Mouse (Mus musculus) monocyte, adult 5-6 weeks (primary cell): ENCODE results near the gene Olfr967. TPM values are rescaled to one million over a fixed set of nuclear protein-coding genes. Genes with fewer than 3 reads are reported as not detected.
"Not testable (repeated sequence)": the region's sequence is repeated elsewhere in the genome, so short reads cannot be mapped to it uniquely, and the experiment has no call there.

ENCODE experiments used
- ATAC-seq: fragments of 153-309, 156-312 bp; replicated peaks from 2 replicates; pipeline ENCODE4 v1.8.0; 2017; ENCODE audit warnings: mild to moderate bottlenecking; ENCODE audit not compliant: low TSS enrichment, insufficient number of reproducible peaks, severe bottlenecking, poor library complexity, low FRiP score
- total RNA-seq: library from RNA; stranded (forward); fragments of 200-1000, 200-491, 200-594 nt; gene quantifications from 3 replicates; pipeline ENCODE4 v1.2.3, GENCODE M21; 2017

Gene Olfr967
- 1.1 TPM in 1 of 3 replicates, not detected in the others for total RNA-seq

DNA sequence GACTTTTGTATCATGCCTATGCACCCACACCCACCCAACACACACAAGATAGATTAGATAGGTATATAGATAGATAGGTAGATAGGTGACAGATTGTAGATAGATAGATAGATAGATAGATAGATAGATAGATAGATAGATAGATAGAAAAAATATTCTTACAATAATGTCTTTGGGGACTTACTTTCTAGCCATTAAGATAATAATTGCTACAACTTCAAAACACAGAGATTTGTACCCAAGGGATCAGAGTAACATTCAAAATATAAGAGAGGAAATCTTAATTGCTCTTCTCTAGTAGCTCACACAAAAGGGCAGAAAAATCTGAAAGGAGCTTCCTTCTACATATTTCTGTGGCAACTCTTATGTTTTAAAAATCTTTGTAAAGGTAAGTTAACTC is at the start of gene Olfr967:
Gene Olfr967, plus strand, starts transcription at position 301 of the 400 bp plus-strand sequence.
- no peak for ATAC-seq

DNA sequence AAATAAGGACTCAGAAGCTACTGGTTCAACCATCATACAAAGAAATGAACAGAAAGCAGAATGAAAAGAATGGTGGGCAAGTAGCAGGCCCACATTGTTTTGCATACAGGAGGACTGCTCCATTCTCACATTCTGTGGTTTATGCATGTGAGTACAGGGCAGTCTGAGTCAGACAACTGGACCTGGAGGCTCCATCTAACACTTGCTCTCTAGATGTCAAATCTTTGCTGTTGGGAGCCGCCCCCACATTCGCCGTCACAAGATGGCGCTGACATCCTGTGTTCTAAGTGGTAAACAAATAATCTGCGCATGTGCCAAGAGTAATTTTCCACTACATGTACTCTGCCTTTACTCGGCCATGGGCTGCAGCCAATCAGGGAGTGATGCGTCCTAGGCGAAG is 44.9 kb upstream of the Olfr967 start:
- not testable (repeated sequence) for ATAC-seq

DNA sequence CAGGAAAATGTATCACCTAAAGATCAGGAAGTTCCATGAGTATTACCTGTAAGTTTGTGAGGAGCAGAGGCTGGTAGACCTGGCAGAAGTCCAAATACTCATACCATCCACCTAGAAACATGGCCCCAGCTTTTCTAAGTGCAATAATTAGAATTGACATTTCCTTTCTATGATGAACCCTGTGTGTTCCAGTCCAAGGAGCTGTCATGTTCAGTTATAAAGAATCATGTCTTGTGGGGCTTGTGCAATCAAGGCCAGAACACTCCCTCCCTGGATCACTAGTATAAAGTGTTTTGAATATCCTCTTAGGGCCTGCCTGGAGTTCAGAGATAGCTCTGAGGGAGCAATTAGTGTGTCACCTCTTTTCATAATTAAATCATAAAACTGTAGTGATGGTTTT is 39.0 kb upstream of the Olfr967 start, which contains the start of gene Olfr149:
Gene Olfr149, minus strand, starts transcription at position 101 of the 400 bp plus-strand sequence.
- ATAC-seq: no peak

DNA sequence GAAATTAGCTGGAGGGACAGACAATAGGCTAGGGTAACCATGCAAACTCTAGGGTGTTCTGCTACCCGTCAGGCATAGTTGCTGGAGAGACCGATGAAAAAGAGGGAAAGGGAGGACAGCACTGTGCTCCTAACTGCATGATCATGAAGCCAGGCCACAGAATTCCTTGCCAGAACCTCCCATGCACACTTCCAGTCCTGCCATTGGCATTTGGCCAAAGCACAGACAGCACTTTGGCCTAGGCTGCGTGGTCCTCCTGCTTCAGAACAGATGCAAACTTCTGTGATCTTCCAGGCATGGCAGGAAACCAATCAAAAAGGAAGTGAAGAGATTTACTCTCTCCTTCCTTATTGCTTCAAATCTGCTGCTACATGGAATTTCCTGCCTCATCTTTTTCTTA is 37.1 kb upstream of the Olfr967 start:
- ATAC-seq: no peak

DNA sequence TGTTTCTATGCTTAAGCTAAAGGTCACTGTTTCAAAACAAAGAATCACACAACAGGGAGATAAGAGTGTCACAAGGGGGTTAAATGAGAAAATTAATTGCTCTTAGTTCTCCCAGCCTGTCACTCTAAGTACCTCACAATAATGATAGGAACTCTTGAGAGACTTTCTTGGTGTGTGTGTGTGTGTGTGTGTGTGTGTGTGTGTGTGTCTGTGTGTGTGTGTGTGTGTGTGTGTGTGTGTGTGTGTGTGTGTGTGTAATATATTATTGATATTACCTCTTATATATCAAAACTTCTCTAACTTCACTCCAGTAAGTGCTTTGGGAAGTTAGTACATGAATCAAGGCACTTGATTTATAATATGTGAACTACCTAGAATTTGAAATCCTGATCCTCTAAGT is 35.0 kb upstream of the Olfr967 start, which contains the start of gene Olfr965:
Gene Olfr965, plus strand, starts transcription at position 301 of the 400 bp plus-strand sequence.
- ATAC-seq: no peak

DNA sequence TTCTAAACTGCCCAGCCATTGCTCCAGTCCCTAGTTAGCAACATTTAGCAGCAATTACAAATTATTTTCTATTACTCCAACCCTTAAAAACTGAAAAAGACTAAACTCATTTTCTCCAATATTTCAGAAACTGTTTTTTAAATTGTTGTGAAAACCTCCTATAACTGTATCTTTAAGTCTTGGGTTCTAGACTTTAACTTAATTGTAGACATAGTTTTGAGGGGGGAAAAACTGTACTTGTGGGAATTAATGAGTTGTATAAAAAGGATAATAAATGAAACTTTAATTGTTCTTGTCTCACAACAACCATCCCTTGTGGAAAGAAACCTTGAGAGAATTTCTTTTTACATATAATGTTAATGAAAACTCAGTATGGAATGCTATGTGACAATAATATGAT is 15.4 kb upstream of the Olfr967 start, which contains the start of gene Olfr150:
Gene Olfr150, plus strand, starts transcription at position 301 of the 400 bp plus-strand sequence.
- ATAC-seq: no peak

DNA sequence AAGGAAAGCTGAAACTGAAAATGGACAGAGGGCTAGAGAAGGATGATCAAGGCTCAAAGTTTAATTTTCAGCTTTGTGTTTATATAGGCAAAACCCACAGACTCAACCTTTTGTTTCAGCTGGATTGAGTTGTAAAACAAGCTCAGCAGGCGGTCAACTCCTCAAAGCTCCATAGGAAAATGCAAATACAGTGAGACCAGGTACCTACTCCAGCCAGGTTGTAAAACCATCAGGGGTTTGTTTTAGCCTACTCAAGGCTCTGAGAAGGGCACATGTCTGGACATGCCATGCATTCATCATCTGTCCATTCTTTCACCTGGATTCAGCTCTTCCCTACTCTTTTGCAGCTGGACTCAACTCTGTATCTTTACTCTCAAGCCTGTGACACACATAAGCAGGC is 5.3 kb upstream of the Olfr967 start:
- ATAC-seq: no peak

DNA sequence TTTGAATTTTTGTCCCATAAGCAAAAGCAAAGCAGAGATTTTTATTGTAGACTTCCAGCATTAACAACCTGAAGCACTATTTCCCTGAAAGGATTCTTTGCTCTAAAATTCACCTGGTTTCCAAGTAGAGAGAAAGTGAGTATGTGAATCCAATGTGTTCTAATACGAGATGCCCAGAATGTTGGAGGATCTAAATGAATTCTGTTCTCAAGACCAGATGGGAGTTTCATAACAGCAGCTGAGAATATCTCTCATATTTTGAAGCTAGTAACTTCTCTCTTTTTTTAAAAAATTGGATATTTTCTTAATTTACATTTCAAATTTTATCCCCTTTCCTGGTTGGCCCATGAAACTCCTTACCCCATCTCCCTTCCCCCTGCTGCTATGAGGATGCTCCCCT is 379 bp downstream of the Olfr967 start:
- no peak for ATAC-seq

DNA sequence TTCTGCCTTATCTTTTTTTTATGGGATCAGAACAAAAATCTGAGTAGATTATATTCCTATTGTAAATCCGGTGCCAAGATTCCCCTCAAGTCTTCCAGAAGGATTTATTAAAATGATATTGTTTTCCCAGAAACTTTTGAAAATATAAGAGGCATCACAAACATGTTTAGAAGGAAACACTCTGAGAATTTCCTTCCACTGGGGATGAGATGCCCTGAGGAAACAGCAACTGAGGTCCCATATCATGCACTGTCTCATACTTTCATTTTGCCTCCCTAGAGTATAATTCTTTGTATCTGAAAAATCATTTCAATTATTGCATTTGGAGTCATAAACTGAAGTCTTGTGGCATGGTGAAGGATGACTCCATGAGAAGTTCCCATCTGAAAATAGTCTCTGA is 37.1 kb downstream of the Olfr967 start, which contains the start of gene Olfr968:
Gene Olfr968, minus strand, starts transcription at position 101 of the 400 bp plus-strand sequence.
- no peak for ATAC-seq

DNA sequence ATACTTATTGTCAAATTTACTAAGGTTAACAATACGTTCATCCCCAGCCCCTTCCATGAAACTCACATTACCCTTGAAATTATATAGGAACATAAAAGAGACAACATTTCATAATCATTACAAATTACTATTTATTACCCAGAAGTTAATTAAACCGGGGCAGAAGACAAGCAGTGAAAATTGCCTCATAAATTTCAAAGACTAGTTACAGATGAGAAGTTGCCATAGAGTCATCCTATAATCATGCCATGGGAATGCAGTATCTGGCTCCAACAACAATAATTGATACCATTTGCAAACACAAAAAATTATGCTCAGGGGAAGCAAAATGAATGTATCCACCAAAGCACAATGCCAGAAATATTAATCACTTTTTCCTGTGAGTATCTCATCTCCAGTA is 44.5 kb downstream of the Olfr967 start, which contains the start of gene Olfr969:
Gene Olfr969, plus strand, starts transcription at position 388 of the 400 bp plus-strand sequence.
- ATAC-seq: no peak

Other genes with a start within 250 kb of the Olfr967 start
- not detected in 3 replicates for gene Olfr957, start 230.4 kb upstream of the Olfr967 start, total RNA-seq
- gene Olfr958, start 192.2 kb upstream of the Olfr967 start, total RNA-seq: not detected in 3 replicates
- not detected in 3 replicates for gene Olfr959, start 170.7 kb upstream of the Olfr967 start, total RNA-seq
- gene AW551984, start 141.8 kb upstream of the Olfr967 start, total RNA-seq: not detected in 3 replicates
- not detected in 3 replicates for gene Olfr148, start 135.6 kb upstream of the Olfr967 start, total RNA-seq
- not detected in 3 replicates for gene Olfr960, start 124.9 kb upstream of the Olfr967 start, total RNA-seq
- gene Olfr961, start 101.2 kb upstream of the Olfr967 start, total RNA-seq: not detected in 3 replicates
- gene Olfr963, start 79.0 kb upstream of the Olfr967 start, total RNA-seq: not detected in 3 replicates
- not detected in 3 replicates for gene Olfr149, start 39.1 kb upstream of the Olfr967 start, total RNA-seq
- not detected in 3 replicates for gene Olfr965, start 34.9 kb upstream of the Olfr967 start, total RNA-seq
- not detected in 3 replicates for gene Olfr150, start 15.3 kb upstream of the Olfr967 start, total RNA-seq
- not detected in 3 replicates for gene Olfr968, start 37.0 kb downstream of the Olfr967 start, total RNA-seq
- gene Olfr969, start 44.7 kb downstream of the Olfr967 start, total RNA-seq: not detected in 3 replicates
- gene Olfr970, start 62.6 kb downstream of the Olfr967 start, total RNA-seq: not detected in 3 replicates
- gene Olfr971, start 90.6 kb downstream of the Olfr967 start, total RNA-seq: not detected in 3 replicates
- gene Olfr972, start 120.2 kb downstream of the Olfr967 start, total RNA-seq: not detected in 3 replicates
- gene Olfr229, start 161.1 kb downstream of the Olfr967 start, total RNA-seq: not detected in 3 replicates
- gene Olfr974, start 191.3 kb downstream of the Olfr967 start, total RNA-seq: not detected in 3 replicates
- gene Olfr975, start 205.8 kb downstream of the Olfr967 start, total RNA-seq: not detected in 3 replicates
- gene Olfr976, start 214.9 kb downstream of the Olfr967 start, total RNA-seq: not detected in 3 replicates
- gene Olfr978, start 245.9 kb downstream of the Olfr967 start, total RNA-seq: not detected in 3 replicates